Mouse (Mus musculus): ENCODE measurements around the gene Gm29133. TPM values are rescaled to one million over a fixed set of nuclear protein-coding genes. Genes with fewer than 3 reads are reported as not detected.

Gene Gm29133
- polyA plus RNA-seq (2012; rRNA removed), result not detected in 2 replicates

DNA sequence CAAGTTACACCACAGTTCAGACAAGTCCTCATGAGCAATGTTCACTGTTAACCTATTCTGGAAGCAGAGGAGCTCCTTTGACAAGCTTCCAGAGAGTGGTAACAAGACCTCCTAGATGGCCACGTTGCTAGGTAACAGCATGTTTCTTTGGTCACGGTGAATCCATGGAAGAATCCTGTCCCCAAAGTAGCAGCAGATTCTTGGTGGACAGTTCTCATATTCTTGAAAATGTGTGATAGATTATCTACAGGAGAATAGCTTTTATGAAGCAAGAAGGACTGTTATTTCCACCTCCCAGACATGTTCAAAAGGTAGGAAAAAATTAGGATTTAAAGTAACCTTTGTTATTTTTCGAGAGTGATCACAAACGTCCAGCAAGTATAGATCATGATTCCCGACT lies at the start of gene Gm29133:
Gene Gm29133, plus strand, starts transcription at position 301 of the 400 bp plus-strand sequence.

Other genes starting within 250 kb of the Gm29133 start
- 0.96 and 1.0 TPM in 2 replicates for gene Pdcd10, start 191.3 kb upstream of the Gm29133 start, polyA plus RNA-seq (2012; rRNA removed)
- 1.1 and 4.9 TPM in 2 replicates for gene Serpini1, start 190.7 kb upstream of the Gm29133 start, polyA plus RNA-seq (2012; rRNA removed)
- 53.0 and 59.3 TPM in 2 replicates for gene Golim4, start 208.8 kb downstream of the Gm29133 start, polyA plus RNA-seq (2012; rRNA removed)